Mouse (Mus musculus) bone marrow macrophage, adult 2 months (primary cell): ENCODE measurements around the gene Pip4k2a.

ENCODE experiments used
- CTCF ChIP-seq: IDR thresholded peaks from 2 replicates; pipeline ENCODE4 v1.5.1; 2012; ENCODE audit warnings: low read depth, mild to moderate bottlenecking, low read length, moderate library complexity
- POLR2A ChIP-seq: IDR thresholded peaks from 2 replicates; pipeline ENCODE4 v1.6.1; 2012; ENCODE audit warnings: mild to moderate bottlenecking, low read depth, low read length, borderline replicate concordance

GRCm38 (mm10) chr2:18938923-18939329, 59.0 kb downstream of the Pip4k2a start:
- TF ChIP-seq CTCF, result no peak
- no peak for TF ChIP-seq POLR2A
